Mouse (Mus musculus): ENCODE results near the gene Tnfaip8l1. TPM values are rescaled to one million over a fixed set of nuclear protein-coding genes. Genes with fewer than 3 reads are reported as not detected.
A peak's percentile ranks its signal among the peaks of the same experiment; 100 is the strongest.

Tnfaip8l1 gene
- polyA plus RNA-seq, 1 experiment from 2014 or later, result 20.9 TPM

GRCm38 (mm10) chr17:56175416-56175815 lies 13.1 kb downstream of the Tnfaip8l1 start:
- no peak for DNase-seq (ENCODE audit: low spot score)

DNA sequence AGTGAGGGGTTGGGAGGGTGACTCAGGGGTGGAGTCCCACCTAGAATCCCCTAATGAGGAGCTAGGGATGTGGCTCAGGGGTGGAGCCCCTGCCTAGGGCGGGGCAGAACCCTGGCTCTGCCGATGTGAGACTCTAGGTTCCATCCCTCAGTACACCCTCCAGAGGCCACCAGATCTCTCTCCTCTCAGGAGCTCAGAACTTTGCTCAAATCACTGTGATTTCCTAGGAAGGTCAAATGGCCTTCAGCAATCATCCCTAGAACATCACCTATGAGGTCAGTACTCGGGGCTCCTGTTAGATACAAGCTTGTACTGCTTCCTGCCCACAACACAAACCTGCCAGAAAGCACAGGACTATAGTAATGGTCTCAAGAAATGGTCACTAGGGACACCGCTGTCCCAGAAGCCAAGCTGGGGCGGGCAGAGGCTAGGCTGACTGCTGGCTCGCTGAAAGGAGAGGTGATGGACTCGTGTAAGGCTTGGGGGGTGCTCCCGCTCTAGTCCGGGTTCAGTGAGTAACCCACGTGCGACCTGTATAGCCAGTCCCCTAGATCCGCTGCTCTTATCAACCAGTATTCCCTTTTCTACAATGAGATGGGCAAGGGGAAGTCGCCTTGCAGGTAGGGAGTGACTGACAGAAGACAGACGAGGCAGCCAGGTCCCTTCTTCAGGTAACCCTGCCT lies 20.8 kb downstream of the Tnfaip8l1 start:
- DNase-seq (ENCODE audit: low spot score), result no peak

GRCm38 (mm10) chr17:56183658-56184103 lies 21.4 kb downstream of the Tnfaip8l1 start, which contains the start of gene Mydgf:
Gene Mydgf (minus strand): TSS chr17:56183920.
- DNase-seq (ENCODE audit: low spot score), result peak; percentile 94

DNA sequence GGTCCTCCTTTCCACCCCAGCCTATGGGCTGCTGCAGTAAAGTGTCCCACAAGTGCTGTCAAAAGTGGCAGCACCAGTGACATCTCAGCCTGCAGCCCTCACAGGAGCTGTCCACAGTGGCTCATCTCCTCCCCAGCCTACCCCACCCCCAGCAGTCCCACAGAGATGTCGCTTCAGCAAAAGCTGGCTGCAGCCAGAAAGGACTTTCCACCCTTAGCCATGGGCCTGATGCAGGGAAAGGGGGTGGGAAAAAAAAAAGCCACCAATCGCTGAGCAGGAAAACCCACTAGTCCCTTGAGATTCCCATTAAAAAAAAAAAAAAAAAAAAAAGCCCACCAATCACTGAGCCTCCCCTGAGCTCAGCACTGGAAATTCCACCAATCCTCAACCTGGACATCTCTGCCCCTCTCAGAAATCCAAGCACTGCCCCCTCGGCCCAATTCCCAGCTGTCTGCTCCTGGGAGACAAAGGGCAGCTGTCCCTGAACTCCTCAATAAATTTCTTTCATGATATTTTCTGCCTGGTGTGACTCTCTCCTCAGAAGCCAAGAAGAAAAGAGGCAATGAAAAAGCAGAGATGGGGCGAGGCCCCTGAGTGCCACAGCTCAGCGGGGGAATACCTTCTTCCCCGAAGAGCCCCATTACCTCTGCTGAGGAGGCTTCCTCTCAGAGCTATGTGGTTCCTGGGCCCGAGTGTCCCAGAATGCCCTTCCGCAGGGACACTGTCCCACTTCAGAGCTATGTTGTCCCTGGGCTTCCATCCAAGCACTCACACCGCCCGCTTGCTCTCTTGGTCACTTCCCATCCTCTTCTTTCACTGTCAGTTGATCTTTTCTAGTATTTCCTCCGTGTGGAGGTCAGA lies 23.2 kb downstream of the Tnfaip8l1 start:
- no peak for DNase-seq (ENCODE audit: low spot score)

- no peak for DNase-seq (ENCODE audit: low spot score)
Measured at GRCm38 (mm10) chr17:56191266-56191665, 29.0 kb downstream of the Tnfaip8l1 start.

DNA sequence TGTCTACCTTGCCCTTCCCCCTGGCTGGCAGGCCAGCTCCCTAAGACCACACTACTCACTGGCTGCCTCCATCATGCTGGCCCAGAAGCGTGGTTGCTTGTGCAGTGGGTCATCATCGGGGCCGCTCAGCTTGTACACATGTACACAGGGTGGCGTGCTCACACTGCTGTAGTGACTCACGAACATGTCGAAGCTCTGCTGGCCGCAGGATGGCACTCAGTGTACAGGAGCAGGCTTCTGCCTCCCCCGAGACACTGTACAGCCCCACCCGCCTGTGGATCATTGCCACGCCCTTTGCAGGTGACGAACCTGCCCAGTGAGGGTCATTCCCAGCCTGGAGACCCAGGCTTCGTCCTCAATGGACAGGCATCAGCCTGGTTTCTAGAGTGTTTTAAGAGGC lies 32.1 kb downstream of the Tnfaip8l1 start:
- no peak for DNase-seq (ENCODE audit: low spot score)

GRCm38 (mm10) chr17:56194765-56195164 lies 32.5 kb downstream of the Tnfaip8l1 start:
- no peak for DNase-seq (ENCODE audit: low spot score)

DNA sequence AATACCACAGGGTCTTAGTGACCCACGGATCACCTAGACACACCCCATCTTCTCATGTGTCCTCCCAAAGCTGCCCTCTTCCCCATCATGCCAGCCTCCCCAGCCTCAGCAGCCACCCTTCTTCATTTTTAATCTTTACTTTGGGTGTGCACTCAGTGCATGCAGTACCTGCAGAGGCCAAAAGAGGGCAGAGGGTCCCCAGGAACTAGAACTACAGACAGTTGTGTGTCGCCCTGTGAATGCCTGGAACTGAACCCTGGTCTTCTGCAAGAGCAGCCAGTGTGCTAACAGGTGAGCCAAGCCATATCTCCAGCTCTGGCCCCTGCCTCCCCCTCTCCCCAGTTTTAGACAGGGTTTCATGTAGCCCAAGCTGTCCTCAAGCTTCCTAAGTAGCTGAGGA lies 34.6 kb downstream of the Tnfaip8l1 start:
- peak; percentile 29 for DNase-seq (ENCODE audit: low spot score)

- DNase-seq (ENCODE audit: low spot score), result no peak
Measured at GRCm38 (mm10) chr17:56200586-56200985, 38.3 kb downstream of the Tnfaip8l1 start.

- no peak for DNase-seq (ENCODE audit: low spot score)
Measured at GRCm38 (mm10) chr17:56201642-56202041, 39.4 kb downstream of the Tnfaip8l1 start.

DNA sequence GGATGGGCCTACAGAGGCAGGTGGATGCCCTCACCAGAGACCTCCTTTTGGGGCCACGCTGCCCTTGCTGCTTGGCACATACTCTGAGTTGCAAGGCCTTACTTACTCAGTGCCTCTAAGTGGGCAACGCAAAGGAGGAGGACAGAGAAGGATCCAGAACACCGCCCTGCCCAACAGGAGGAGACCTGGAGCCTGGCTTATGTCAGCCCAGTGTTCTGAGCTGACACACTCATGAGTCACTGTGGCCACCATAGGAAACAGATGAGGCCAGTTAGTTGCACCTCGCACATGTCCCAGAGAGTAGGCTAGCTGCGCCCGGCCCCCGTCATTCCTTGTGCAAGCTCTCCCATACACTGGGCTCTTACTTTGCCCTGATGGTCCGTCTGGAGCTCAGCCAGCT lies 40.2 kb downstream of the Tnfaip8l1 start:
- no peak for DNase-seq (ENCODE audit: low spot score)

DNA sequence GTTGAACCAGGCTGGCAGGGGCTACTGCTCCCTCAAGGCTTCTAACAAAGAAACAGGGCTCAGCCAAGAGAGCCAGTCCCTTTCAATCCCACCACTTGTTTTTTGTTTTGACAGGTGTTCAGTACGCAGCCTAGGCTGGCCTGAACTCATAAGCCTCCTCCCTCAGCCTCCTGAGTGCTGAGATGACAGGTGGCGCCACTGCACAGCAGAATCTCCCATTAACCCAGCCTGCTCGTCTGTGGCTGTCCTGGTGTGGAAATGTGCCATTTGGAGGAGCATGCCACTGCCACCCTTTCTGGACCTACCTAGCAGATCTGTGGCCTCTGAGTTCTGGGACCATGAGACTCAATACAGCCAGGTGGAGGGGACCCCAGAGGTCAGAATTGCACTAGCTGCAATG lies 41.5 kb downstream of the Tnfaip8l1 start:
- DNase-seq (ENCODE audit: low spot score), result no peak

DNA sequence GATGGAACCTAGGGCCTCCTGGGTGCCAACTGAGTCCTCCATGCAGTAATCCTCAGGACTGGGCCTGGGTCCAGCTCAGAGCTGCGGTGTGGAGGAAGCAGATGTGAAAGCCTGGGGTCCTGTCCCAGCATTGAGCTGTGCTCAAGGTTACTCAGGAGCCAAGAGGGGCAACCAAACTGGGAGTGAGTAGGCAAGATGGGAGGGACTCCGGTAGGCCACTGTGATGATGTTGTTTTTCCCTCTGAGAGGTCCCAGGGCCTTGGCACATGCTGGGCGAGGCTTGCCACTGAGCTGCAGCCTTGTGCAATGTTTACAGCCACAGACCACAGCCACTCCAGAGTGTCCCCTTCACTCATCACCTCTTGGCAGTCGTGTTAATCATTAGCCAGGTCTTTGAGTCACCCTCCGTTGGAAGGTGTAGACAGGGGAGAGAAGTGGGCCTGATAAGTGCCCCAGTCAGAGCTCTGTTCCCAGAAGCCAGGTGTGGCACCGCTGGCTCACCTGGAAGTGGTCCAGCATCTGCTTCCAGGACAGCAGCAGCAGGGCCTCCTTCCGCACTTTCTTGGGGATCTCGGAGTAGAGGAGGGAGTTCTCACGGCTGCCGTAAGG lies 44.1 kb downstream of the Tnfaip8l1 start:
- DNase-seq (ENCODE audit: low spot score), result no peak

GRCm38 (mm10) chr17:56206986-56207674 lies 44.9 kb downstream of the Tnfaip8l1 start:
- no peak for DNase-seq (ENCODE audit: low spot score)

GRCm38 (mm10) chr17:56207963-56208530 lies 45.8 kb downstream of the Tnfaip8l1 start:
- no peak for DNase-seq (ENCODE audit: low spot score)

GRCm38 (mm10) chr17:56208821-56209220 lies 46.5 kb downstream of the Tnfaip8l1 start:
- DNase-seq (ENCODE audit: low spot score), result no peak

DNA sequence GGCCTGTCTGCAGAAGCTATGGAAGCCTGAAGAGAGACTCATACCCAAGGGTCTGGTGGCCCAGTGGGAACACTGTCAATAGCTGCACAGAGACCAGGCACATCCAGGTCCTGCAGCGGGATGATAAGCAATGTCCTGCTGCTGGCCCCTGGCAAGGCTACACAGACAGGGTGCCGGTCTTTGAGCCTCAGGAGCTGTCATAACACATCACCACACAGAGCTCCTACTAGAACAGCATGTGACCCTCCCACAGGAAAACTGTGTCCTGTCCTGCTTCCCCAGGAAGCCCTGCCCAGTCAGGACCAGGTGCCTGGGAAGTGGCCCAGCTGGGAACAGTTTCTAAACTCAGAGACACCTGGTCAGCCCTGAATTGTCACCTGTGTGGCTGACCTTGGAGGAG lies 48.8 kb downstream of the Tnfaip8l1 start:
- DNase-seq (ENCODE audit: low spot score), result no peak

- no peak for DNase-seq (ENCODE audit: low spot score)
Measured at GRCm38 (mm10) chr17:56212676-56213075, 50.4 kb downstream of the Tnfaip8l1 start.

DNA sequence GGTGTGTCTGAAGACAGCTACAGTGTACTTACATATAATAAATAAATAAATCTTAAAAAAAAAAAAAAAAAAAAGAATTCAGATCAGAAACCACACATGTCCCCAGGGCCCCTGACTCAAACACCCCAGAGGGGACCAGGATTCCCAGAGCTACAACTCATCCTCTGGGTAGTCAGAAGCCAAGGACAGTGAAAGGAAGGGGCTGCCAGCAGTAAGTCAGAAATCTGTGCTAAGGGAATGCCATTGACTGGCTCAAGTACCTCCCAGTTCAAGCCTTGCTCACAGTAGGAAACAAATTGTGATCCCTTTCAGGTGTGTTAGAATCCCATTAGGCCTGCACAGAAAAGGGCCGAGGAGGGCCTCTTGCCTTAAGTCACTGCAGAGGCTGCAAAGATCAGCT lies 52.0 kb downstream of the Tnfaip8l1 start:
- no peak for DNase-seq (ENCODE audit: low spot score)

- DNase-seq (ENCODE audit: low spot score), result no peak
Measured at GRCm38 (mm10) chr17:56217670-56218069, 55.4 kb downstream of the Tnfaip8l1 start.
